Mouse (Mus musculus) liver (tissue): Measurements from ENCODE around the gene Klhl18.
A peak's percentile ranks its signal among the peaks of the same experiment; 100 is the strongest.

Experiments used
- DNase-seq: peaks from one replicate; pipeline ENCODE4 v3.0.0-alpha.2; 2020; ENCODE audit warnings: mixed read lengths

Gene Klhl18

GRCm38 (mm10) chr9:110476124-110477091, at the start of gene Klhl18, which contains the start of gene Kif9:
Gene Klhl18, minus strand, starts transcription at chr9:110476694.
Gene Kif9, plus strand, starts transcription at chr9:110476958.
- DNase-seq: peak; percentile 94

GRCm38 (mm10) chr9:110525737-110526136, 49.2 kb upstream of the Klhl18 start:
- DNase-seq: no peak

GRCm38 (mm10) chr9:110490913-110491312, 14.4 kb upstream of the Klhl18 start:
- DNase-seq: peak; percentile 40

- DNase-seq: no peak
Observed at GRCm38 (mm10) chr9:110488841-110489240, 12.3 kb upstream of the Klhl18 start.

- DNase-seq: no peak
Observed at GRCm38 (mm10) chr9:110478639-110479038, 2.1 kb upstream of the Klhl18 start.

GRCm38 (mm10) chr9:110477951-110478350, 1.5 kb upstream of the Klhl18 start:
- DNase-seq: no peak

- DNase-seq: no peak
Observed at GRCm38 (mm10) chr9:110466179-110466578, 10.3 kb downstream of the Klhl18 start.

GRCm38 (mm10) chr9:110465336-110465735, 11.2 kb downstream of the Klhl18 start:
- no peak for DNase-seq

- DNase-seq: no peak
Observed at GRCm38 (mm10) chr9:110463983-110464591, 12.4 kb downstream of the Klhl18 start.

- no peak for DNase-seq
Observed at GRCm38 (mm10) chr9:110462321-110462720, 14.2 kb downstream of the Klhl18 start.

GRCm38 (mm10) chr9:110460884-110461815, 15.3 kb downstream of the Klhl18 start:
- DNase-seq: no peak

- DNase-seq: peak; percentile 19
Observed at GRCm38 (mm10) chr9:110459145-110459727, 17.3 kb downstream of the Klhl18 start.

GRCm38 (mm10) chr9:110457926-110458325, 18.6 kb downstream of the Klhl18 start:
- no peak for DNase-seq

- DNase-seq: no peak
Observed at GRCm38 (mm10) chr9:110452523-110452922, 24.0 kb downstream of the Klhl18 start.

GRCm38 (mm10) chr9:110448857-110449617, 27.5 kb downstream of the Klhl18 start:
- peak; percentile 78 for DNase-seq

- DNase-seq: no peak
Observed at GRCm38 (mm10) chr9:110448356-110448755, 28.1 kb downstream of the Klhl18 start.

GRCm38 (mm10) chr9:110440559-110440958, 35.9 kb downstream of the Klhl18 start:
- DNase-seq: peak; percentile 24

- no peak for DNase-seq
Observed at GRCm38 (mm10) chr9:110440049-110440448, 36.4 kb downstream of the Klhl18 start.

- no peak for DNase-seq
Observed at GRCm38 (mm10) chr9:110436041-110436440, 40.5 kb downstream of the Klhl18 start.

- DNase-seq: no peak
Observed at GRCm38 (mm10) chr9:110433045-110433444, 43.4 kb downstream of the Klhl18 start.

GRCm38 (mm10) chr9:110431241-110431640, 45.3 kb downstream of the Klhl18 start:
- DNase-seq: no peak
